Mouse (Mus musculus): ENCODE data around the gene Tex48. TPM values are rescaled to one million over a fixed set of nuclear protein-coding genes. Genes with fewer than 3 reads are reported as not detected.

The Tex48 gene
- polyA plus RNA-seq, 1 experiment from 2014 or later, result not detected

GRCm38 (mm10) chr4:63594459-63595110, 27.6 kb downstream of the Tex48 start:
- H3K9ac ChIP-seq, result no peak overlapping the region
- 59% methylated on average over 5 of the region's 5 CpGs for WGBS
- H3K4me2 ChIP-seq, result no peak overlapping the region
- no peak overlapping the region for H3K27ac ChIP-seq
- H3K4me3 ChIP-seq, result no peak overlapping the region
- ATAC-seq (replicated peaks; ENCODE audit: insufficient number of reproducible peaks, insufficient read depth, low FRiP score, low read depth), result no peak
- no peaks in the 10 kb centered on the region for H3K36me3 ChIP-seq
- H3K27me3 ChIP-seq, result no peaks in the 10 kb centered on the region
- no peaks in the 10 kb centered on the region for H3K9me3 ChIP-seq (replicated peaks)
- peaks cover 8% of the 10 kb centered on the region for H3K4me1 ChIP-seq (replicated peaks)

DNA sequence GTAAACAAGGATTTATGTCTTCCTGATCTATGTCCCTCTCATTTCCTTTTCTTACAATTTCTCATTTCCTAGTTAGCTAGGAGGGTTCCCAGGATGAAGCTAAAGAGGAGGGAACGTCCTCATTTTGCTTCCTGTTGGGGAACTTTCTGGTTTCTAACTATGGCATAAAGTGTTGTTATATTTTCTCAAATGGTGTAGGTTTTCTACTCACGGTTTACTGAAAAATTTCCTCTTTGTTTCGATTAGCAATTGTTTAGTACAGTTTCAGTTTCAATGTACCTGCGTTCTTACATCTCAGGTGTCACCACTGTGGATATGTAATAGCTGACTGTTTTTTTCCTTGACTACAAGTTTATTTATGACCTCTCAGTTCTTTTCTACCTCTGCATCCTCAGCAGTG, 31.7 kb downstream of the Tex48 start:
- Histone ChIP-seq H3K4me3 (no peak overlapping the region), H3K27me3 (no peaks in the 10 kb centered on the region), H3K4me2 (no peak overlapping the region), H3K4me1 (replicated peaks) (peaks cover 8% of the 10 kb centered on the region), H3K27ac (no peak overlapping the region), H3K9me3 (replicated peaks) (no peaks in the 10 kb centered on the region), H3K9ac (no peak overlapping the region), H3K36me3 (no peaks in the 10 kb centered on the region)
- ATAC-seq (replicated peaks; ENCODE audit: insufficient number of reproducible peaks, insufficient read depth, low FRiP score, low read depth), result no peak
- 75% methylated on average over 4 of the region's 4 CpGs for WGBS

DNA sequence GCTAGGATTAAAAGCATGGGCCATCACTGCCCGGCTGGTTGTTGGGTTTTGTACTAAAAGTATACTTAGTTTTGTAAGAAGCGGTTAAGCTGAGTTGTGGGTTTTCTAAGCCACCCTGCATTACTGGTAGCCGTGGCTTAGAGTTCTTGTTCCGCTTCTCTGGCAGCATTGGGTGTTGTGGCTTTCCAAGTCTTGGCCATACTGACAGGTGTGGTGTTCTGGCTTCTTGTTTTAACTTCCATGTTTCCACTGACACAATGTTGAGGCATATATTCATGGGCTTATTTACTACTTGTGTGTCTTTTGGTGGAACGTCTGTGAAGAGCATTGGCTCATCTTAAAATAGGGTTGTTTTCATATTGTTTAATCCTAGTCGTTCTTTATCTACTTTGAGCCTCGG, 32.2 kb downstream of the Tex48 start:
- H3K36me3 ChIP-seq, result no peaks in the 10 kb centered on the region
- no peaks in the 10 kb centered on the region for H3K9me3 ChIP-seq (replicated peaks)
- H3K4me1 ChIP-seq (replicated peaks), result peaks cover 8% of the 10 kb centered on the region; the same call in 1 of the 2 replicates
- H3K9ac ChIP-seq, result no peak overlapping the region
- ATAC-seq (replicated peaks; ENCODE audit: insufficient number of reproducible peaks, insufficient read depth, low FRiP score, low read depth), result no peak
- H3K4me3 ChIP-seq, result no peak overlapping the region
- 79% methylated on average over 7 of the region's 7 CpGs for WGBS
- H3K4me2 ChIP-seq, result no peak overlapping the region
- no peaks in the 10 kb centered on the region for H3K27me3 ChIP-seq
- no peak overlapping the region for H3K27ac ChIP-seq

DNA sequence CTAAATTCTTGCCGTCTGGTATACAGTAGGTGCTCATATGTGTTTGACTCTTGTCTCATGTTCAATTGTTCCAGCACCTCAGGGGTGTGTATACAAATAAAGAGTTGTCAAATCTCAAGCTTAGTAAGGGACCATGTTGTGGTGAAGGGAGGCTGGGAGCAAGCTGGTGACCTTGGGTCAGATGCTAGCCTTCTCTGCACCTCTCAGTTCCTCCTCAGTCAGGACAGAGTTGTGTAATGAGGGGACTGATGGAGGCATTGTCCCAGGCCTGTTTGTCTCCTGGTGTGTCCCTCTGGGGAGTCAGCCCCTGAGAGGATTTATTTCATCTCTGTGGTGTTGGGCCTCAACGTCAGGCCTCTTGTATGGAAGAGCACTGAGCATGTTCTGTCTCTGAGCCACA, 36.0 kb downstream of the Tex48 start:
- ATAC-seq (replicated peaks; ENCODE audit: insufficient number of reproducible peaks, insufficient read depth, low FRiP score, low read depth), result no peak
- no peaks in the 10 kb centered on the region for H3K4me1 ChIP-seq (replicated peaks)
- H3K9ac ChIP-seq, result no peak overlapping the region
- WGBS, result 80% methylated on average over 2 of the region's 2 CpGs
- H3K27ac ChIP-seq, result no peak overlapping the region
- H3K4me3 ChIP-seq, result no peak overlapping the region
- no peak overlapping the region for H3K4me2 ChIP-seq
- H3K27me3 ChIP-seq, result no peaks in the 10 kb centered on the region
- no peaks in the 10 kb centered on the region for H3K36me3 ChIP-seq
- H3K9me3 ChIP-seq (replicated peaks), result no peaks in the 10 kb centered on the region

DNA sequence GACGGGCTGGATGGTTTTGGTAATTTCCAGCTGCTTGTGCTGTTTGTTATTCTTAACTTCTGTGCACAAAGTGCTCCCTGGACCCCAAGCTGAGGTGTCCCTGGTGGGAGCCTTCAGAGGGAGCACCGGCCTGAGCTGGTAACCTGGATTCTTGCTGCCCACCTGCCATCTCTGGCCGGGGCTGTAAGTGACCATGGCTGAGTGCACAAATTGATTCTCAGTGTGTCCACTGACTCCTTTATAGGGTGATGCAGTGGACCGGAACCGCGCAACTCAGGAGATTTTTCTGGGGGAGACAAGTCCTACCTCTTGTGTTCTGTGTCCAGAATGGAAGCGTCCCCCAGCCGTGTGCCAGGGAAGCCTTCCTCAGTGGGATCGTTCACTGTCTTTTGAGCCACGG, 37.0 kb downstream of the Tex48 start:
- no peaks in the 10 kb centered on the region for H3K36me3 ChIP-seq
- no peak overlapping the region for H3K4me2 ChIP-seq
- ATAC-seq (replicated peaks; ENCODE audit: insufficient number of reproducible peaks, insufficient read depth, low FRiP score, low read depth), result no peak
- no peak overlapping the region for H3K9ac ChIP-seq
- H3K27ac ChIP-seq, result no peak overlapping the region
- H3K4me3 ChIP-seq, result no peak overlapping the region
- 90% methylated on average over 10 of the region's 10 CpGs for WGBS
- no peaks in the 10 kb centered on the region for H3K27me3 ChIP-seq
- H3K4me1 ChIP-seq (replicated peaks), result no peaks in the 10 kb centered on the region
- H3K9me3 ChIP-seq (replicated peaks), result no peaks in the 10 kb centered on the region

- Histone ChIP-seq H3K27ac (no peak overlapping the region), H3K4me2 (no peak overlapping the region), H3K9ac (no peak overlapping the region), H3K4me1 (replicated peaks) (no peaks in the 10 kb centered on the region), H3K4me3 (no peak overlapping the region), H3K36me3 (peaks cover 4% of the 10 kb centered on the region; the same call in 1 of the 2 replicates), H3K9me3 (replicated peaks) (0 out of 2 replicates have a peak, but pooled peaks cover 1% of the 10 kb centered on the region), H3K27me3 (no peaks in the 10 kb centered on the region)
- ATAC-seq (replicated peaks; ENCODE audit: insufficient number of reproducible peaks, insufficient read depth, low FRiP score, low read depth), result no peak
- WGBS, result 67% methylated on average over 5 of the region's 5 CpGs
Observed at GRCm38 (mm10) chr4:63582580-63582979, 39.6 kb downstream of the Tex48 start.

- H3K27ac ChIP-seq, result no peak overlapping the region
- WGBS, result 61% methylated on average over 6 of the region's 6 CpGs
- no peak overlapping the region for H3K9ac ChIP-seq
- 0 out of 2 replicates have a peak, but pooled peaks cover 4% of the 10 kb centered on the region for H3K9me3 ChIP-seq (replicated peaks)
- ATAC-seq (replicated peaks; ENCODE audit: insufficient number of reproducible peaks, insufficient read depth, low FRiP score, low read depth), result no peak
- no peaks in the 10 kb centered on the region for H3K27me3 ChIP-seq
- no peaks in the 10 kb centered on the region for H3K4me1 ChIP-seq (replicated peaks)
- no peak overlapping the region for H3K4me2 ChIP-seq
- peaks cover 6% of the 10 kb centered on the region; the same call in 1 of the 2 replicates for H3K36me3 ChIP-seq
- no peak overlapping the region for H3K4me3 ChIP-seq
Observed at GRCm38 (mm10) chr4:63580078-63580477, 42.1 kb downstream of the Tex48 start.

- no peak overlapping the region for H3K4me3 ChIP-seq
- no peak overlapping the region for H3K4me2 ChIP-seq
- H3K27me3 ChIP-seq, result no peaks in the 10 kb centered on the region
- no peak for ATAC-seq (replicated peaks; ENCODE audit: insufficient number of reproducible peaks, insufficient read depth, low FRiP score, low read depth)
- no peak overlapping the region for H3K9ac ChIP-seq
- 84% methylated on average over 14 of the region's 14 CpGs for WGBS
- peaks cover 6% of the 10 kb centered on the region; the same call in 1 of the 2 replicates for H3K36me3 ChIP-seq
- 0 out of 2 replicates have a peak, but pooled peaks cover 4% of the 10 kb centered on the region for H3K9me3 ChIP-seq (replicated peaks)
- H3K4me1 ChIP-seq (replicated peaks), result no peaks in the 10 kb centered on the region
- H3K27ac ChIP-seq, result no peak overlapping the region
Observed at GRCm38 (mm10) chr4:63579649-63580048, 42.6 kb downstream of the Tex48 start.

GRCm38 (mm10) chr4:63572621-63573020, 49.6 kb downstream of the Tex48 start:
- WGBS, result 90% methylated on average over 5 of the region's 5 CpGs
- no peak for ATAC-seq (replicated peaks; ENCODE audit: insufficient number of reproducible peaks, insufficient read depth, low FRiP score, low read depth)
- H3K27me3 ChIP-seq, result no peaks in the 10 kb centered on the region
- H3K4me3 ChIP-seq, result no peak overlapping the region
- H3K9me3 ChIP-seq (replicated peaks), result 0 out of 2 replicates have a peak, but pooled peaks cover 3% of the 10 kb centered on the region
- H3K27ac ChIP-seq, result no peak overlapping the region
- H3K4me2 ChIP-seq, result no peak overlapping the region
- no peak overlapping the region for H3K9ac ChIP-seq
- peaks cover 3% of the 10 kb centered on the region; the same call in 1 of the 2 replicates for H3K36me3 ChIP-seq
- H3K4me1 ChIP-seq (replicated peaks), result 0 out of 2 replicates have a peak, but pooled peaks cover 2% of the 10 kb centered on the region

GRCm38 (mm10) chr4:63570208-63570781, 51.9 kb downstream of the Tex48 start:
- H3K9ac ChIP-seq, result no peak overlapping the region
- WGBS, result 48% methylated on average over 7 of the region's 7 CpGs
- H3K9me3 ChIP-seq (replicated peaks), result no peaks in the 10 kb centered on the region
- H3K36me3 ChIP-seq, result no peaks in the 10 kb centered on the region
- 0 out of 2 replicates have a peak, but pooled peaks cover 2% of the 10 kb centered on the region for H3K4me1 ChIP-seq (replicated peaks)
- no peak overlapping the region for H3K27ac ChIP-seq
- no peak overlapping the region for H3K4me2 ChIP-seq
- no peak for ATAC-seq (replicated peaks; ENCODE audit: insufficient number of reproducible peaks, insufficient read depth, low FRiP score, low read depth)
- no peak overlapping the region for H3K4me3 ChIP-seq
- no peaks in the 10 kb centered on the region for H3K27me3 ChIP-seq

DNA sequence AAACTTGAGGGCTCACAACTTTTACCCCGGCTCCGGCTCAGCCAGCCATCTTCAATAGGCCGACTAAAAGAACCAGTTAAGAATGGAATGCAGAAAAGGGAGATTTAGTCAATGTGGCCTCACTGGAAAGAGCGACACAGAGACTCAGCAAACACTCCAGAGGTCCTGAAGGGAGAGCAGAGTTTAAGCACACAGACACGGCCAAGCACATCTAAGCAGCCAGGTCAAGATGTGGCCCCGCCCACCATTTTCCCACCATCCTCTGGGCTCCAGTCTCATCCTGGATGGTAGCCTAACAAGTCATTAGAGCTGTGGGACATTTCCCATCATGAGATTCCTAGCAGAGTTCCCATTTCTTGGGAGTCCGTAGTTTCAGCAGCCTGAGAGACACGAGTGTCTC, 52.9 kb downstream of the Tex48 start:
- H3K4me3 ChIP-seq, result no peak overlapping the region
- 76% methylated on average over 8 of the region's 8 CpGs for WGBS
- no peak overlapping the region for H3K27ac ChIP-seq
- no peak overlapping the region for H3K9ac ChIP-seq
- no peak overlapping the region for H3K4me2 ChIP-seq
- ATAC-seq (replicated peaks; ENCODE audit: insufficient number of reproducible peaks, insufficient read depth, low FRiP score, low read depth), result no peak
- no peaks in the 10 kb centered on the region for H3K27me3 ChIP-seq
- H3K9me3 ChIP-seq (replicated peaks), result no peaks in the 10 kb centered on the region
- H3K36me3 ChIP-seq, result no peaks in the 10 kb centered on the region
- H3K4me1 ChIP-seq (replicated peaks), result 0 out of 2 replicates have a peak, but pooled peaks cover 2% of the 10 kb centered on the region
